Mouse (Mus musculus) liver, adult 2 months (tissue): ENCODE measurements around the gene Pde4d. TPM values are rescaled to one million over a fixed set of nuclear protein-coding genes. Genes with fewer than 3 reads are reported as not detected.

Experiments
- DNase-seq: peaks from one replicate; pipeline ENCODE4 v3.0.0-alpha.2; 2011; ENCODE audit warnings: low read depth, low spot score; ENCODE audit errors: extremely low read depth
- H3K27ac ChIP-seq: fragments of 200-500 bp; replicated peaks from 2 replicates; pipeline ENCODE4 v1.5.1; 2012; ENCODE audit warnings: low read depth, mild to moderate bottlenecking, control low read depth, inconsistent platforms, low read length; ENCODE audit not compliant: insufficient read depth
- H3K27me3 ChIP-seq: fragments of 200-500 bp; 2 replicates; pipeline ENCODE4 v1.6.1; 2012; ENCODE audit warnings: mild to moderate bottlenecking, moderate library complexity, low read length, inconsistent platforms; ENCODE audit not compliant: control insufficient read depth, insufficient read depth
- H3K36me3 ChIP-seq: fragments of 200-500 bp; 2 replicates; pipeline ENCODE4 v1.6.1; 2012; ENCODE audit warnings: low read length, inconsistent platforms; ENCODE audit not compliant: control insufficient read depth, insufficient read depth
- H3K4me1 ChIP-seq: fragments of 200-500 bp; 2 replicates; pipeline ENCODE4 v1.6.1; 2011; ENCODE audit warnings: low read length; ENCODE audit not compliant: control insufficient read depth, insufficient read depth
- H3K4me3 ChIP-seq: fragments of 200-500 bp; 2 replicates; pipeline ENCODE4 v1.5.1; 2011; ENCODE audit warnings: low read depth, mild to moderate bottlenecking, control low read depth, low read length, moderate library complexity; ENCODE audit not compliant: insufficient read depth
- H3K79me2 ChIP-seq: fragments of 200-500 bp; 2 replicates; pipeline ENCODE4 v1.6.1; 2012; ENCODE audit warnings: inconsistent platforms, mild to moderate bottlenecking, low read length, moderate library complexity; ENCODE audit not compliant: control insufficient read depth, insufficient read depth
- H3K9ac ChIP-seq: fragments of 200-500 bp; 2 replicates; pipeline ENCODE4 v1.6.1; 2012; ENCODE audit warnings: low read depth, mild to moderate bottlenecking, control low read depth, inconsistent platforms, low read length
- CTCF ChIP-seq: fragments of 200-500 bp; IDR thresholded peaks from 2 replicates; pipeline ENCODE4 v1.5.1; 2011; ENCODE audit warnings: low read depth, low read length, control low read depth
- POLR2A ChIP-seq: fragments of 200-500 bp; IDR thresholded peaks from 2 replicates; pipeline ENCODE4 v1.6.1; 2011; ENCODE audit warnings: low read length, control low read depth; ENCODE audit not compliant: insufficient read depth; ENCODE audit errors: extremely low read depth
- WGBS: fragments of 180-500 bp; shearing (Covaris S2); methylation state at CpG from one replicate; pipeline ENCODE4 v1.1.7; 2018; 5-methylcytosine and 5-hydroxymethylcytosine counted together
- polyA plus RNA-seq: library from polyadenylated mRNA; depleted of rRNA; stranded (reverse); fragments of >200 nt; gene quantifications from 2 replicates; pipeline ENCODE4 v1.2.3, GENCODE M21; 2012
- total RNA-seq: library from RNA; depleted of rRNA; stranded (reverse); fragments of >200 nt; gene quantifications from 2 replicates; pipeline ENCODE4 v1.2.3, GENCODE M21; 2014

The Pde4d gene
- total and polyA plus RNA-seq, 2 experiments = 2.3 to 13.6 TPM

DNA sequence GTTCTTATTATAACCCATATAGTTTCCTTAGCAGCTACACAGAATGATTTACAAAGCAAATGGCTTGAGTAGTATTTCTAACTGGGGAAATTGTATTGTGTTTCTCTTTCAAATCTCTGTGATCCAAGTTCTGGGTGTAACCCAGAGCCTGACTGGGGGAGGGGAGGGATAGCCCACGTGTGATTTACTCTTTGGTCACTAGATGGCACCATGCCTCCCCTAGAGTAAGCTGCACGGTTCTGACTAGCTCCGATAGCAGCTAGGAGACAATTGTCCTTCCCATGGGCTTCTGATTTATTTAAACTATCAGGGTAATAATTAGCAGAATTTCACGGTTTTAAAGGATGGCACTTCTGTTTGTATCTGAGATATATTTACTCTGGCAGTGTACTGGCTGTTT is 893.8 kb downstream of the Pde4d start:
- H3K27ac ChIP-seq = no peak overlapping the region
- 2% methylated on average over 4 of the region's 4 CpGs for WGBS

DNA sequence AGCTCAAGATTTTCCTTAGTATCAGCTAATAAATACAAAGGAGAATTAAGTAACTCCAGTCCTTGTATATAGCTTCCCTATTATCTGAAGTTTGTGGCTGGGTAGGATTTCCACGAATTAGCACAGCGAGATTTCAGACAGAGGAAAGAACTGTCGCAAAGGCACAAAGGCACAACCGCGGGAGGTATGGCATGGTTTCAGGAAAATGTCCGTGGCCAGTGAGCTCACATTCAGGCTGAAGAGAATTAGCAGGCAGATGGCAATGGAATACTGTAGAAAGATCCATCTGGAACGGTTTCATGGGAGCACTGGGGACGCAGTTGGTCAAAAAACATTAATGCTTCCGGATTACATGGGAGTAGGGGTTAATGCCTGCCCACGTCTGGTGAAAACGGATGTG is 898.0 kb downstream of the Pde4d start:
- no peak for DNase-seq
- no peaks in the 10 kb centered on the region for H3K79me2 ChIP-seq
- no peaks in the 10 kb centered on the region for H3K36me3 ChIP-seq
- no peak overlapping the region for H3K9ac ChIP-seq
- 70% methylated on average over 11 of the region's 11 CpGs for WGBS
- no peak for TF ChIP-seq POLR2A
- no peak for TF ChIP-seq CTCF
- no peaks in the 10 kb centered on the region for H3K27me3 ChIP-seq
- H3K27ac ChIP-seq = no peak overlapping the region
- H3K4me1 ChIP-seq = no peaks in the 10 kb centered on the region
- H3K4me3 ChIP-seq = no peak overlapping the region

More for the DNA sequence above, 893.8 kb downstream of the Pde4d start:
- no peaks in the 10 kb centered on the region for H3K36me3 ChIP-seq
- TF ChIP-seq POLR2A = no peak
- peak; percentile 79 for TF ChIP-seq CTCF
- no peak overlapping the region for H3K9ac ChIP-seq
- DNase-seq = peak; percentile 70
- no peaks in the 10 kb centered on the region for H3K27me3 ChIP-seq
- H3K4me1 ChIP-seq = no peaks in the 10 kb centered on the region; the same call in 1 of the 2 replicates
- no peaks in the 10 kb centered on the region for H3K79me2 ChIP-seq
- H3K4me3 ChIP-seq = no peak overlapping the region

DNA sequence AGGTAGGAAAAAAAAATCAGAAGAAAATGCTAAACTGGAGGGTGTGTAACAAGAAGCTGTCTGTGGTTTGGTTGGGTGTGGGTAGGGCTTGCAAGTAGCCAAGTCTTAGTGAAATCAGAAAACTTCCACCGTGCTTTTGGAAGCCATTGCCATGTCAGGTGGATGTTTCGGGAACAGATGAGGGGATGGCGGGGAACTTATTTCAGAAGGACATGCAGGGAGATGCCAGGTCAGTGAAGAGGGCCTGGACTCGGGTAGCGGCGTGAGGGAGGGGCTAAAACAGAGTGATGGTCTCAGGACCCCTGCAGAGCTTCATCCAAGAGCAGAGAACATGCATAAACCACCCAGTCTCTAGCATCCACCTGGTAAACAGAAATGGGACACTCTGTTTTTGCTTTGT is 898.6 kb downstream of the Pde4d start:
- H3K27me3 ChIP-seq = no peaks in the 10 kb centered on the region
- no peaks in the 10 kb centered on the region for H3K36me3 ChIP-seq
- TF ChIP-seq POLR2A = no peak
- no peak for TF ChIP-seq CTCF
- H3K27ac ChIP-seq = no peak overlapping the region
- no peaks in the 10 kb centered on the region for H3K79me2 ChIP-seq
- no peak overlapping the region for H3K4me3 ChIP-seq
- no peak for DNase-seq
- no peak overlapping the region for H3K9ac ChIP-seq
- no peaks in the 10 kb centered on the region for H3K4me1 ChIP-seq
- WGBS = 93% methylated on average over 6 of the region's 6 CpGs

DNA sequence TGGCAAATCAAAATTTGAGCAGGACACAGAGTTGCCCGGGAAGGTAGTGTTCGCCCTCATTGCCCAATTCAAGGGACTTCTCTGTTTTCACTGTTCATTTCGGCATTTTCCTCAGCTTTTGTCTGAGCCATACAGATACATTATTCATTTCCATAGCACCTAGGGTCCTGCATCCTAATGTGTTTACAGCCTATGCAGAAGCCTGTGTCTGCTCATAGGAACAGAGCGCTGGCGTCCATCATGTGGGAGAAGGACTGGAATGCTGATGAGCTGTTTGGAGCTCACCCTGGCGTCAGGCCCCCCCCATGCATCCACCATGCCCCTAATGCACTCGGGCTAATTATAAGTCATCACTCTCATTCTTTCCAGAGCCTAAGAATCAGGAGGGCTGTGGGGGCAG is 900.4 kb downstream of the Pde4d start:
- Histone ChIP-seq H3K4me1 (no peaks in the 10 kb centered on the region), H3K9ac (no peak overlapping the region), H3K27me3 (no peaks in the 10 kb centered on the region), H3K27ac (no peak overlapping the region), H3K79me2 (no peaks in the 10 kb centered on the region), H3K36me3 (no peaks in the 10 kb centered on the region), H3K4me3 (no peak overlapping the region)
- 94% methylated on average over 7 of the region's 7 CpGs for WGBS
- TF ChIP-seq POLR2A = no peak
- no peak for TF ChIP-seq CTCF
- no peak for DNase-seq

DNA sequence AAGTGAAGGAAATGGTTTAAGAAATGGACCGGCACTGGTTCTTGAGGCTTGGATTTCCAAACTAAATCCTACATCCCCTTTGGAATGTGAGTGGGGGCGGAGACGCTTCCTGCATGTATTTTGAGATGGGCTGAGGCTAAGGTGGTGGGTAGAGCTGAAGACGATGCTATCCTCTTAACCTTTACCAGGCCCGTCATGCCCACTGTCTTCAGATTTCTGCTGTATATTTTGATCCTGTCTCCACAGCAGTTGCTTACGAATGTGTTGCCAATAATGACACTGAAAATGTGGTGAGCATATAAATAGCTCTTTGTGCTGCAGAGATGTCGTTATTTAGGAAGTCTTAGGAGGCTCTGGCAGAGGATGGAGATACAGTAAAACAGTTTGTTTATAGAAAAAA is 904.3 kb downstream of the Pde4d start:
- no peak for DNase-seq
- H3K36me3 ChIP-seq = no peaks in the 10 kb centered on the region
- H3K9ac ChIP-seq = no peak overlapping the region
- H3K79me2 ChIP-seq = no peaks in the 10 kb centered on the region
- no peak for TF ChIP-seq CTCF
- TF ChIP-seq POLR2A = no peak
- no peak overlapping the region for H3K4me3 ChIP-seq
- H3K27ac ChIP-seq = no peak overlapping the region
- no peaks in the 10 kb centered on the region for H3K27me3 ChIP-seq
- 83% methylated on average over 7 of the region's 7 CpGs for WGBS
- no peaks in the 10 kb centered on the region for H3K4me1 ChIP-seq

DNA sequence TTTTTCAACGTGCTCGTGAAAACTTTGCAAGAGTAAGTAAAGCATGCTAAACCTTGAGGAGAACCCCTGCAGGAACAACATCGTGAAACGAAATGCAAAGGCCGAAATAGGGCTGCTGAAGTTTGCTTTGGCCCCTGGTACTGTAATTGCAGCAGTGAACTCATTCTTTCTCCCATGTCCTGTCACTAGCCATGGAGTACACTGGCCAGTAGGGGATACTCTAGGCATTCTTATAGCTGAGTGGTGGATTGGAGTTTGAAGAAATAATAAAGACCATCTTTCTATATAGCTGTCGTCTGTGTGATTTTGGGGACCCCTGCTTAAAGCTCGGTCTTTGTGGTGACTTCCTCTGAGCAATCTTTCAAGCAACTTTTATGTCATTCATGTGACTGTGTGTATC is 906.5 kb downstream of the Pde4d start:
- Histone ChIP-seq H3K27me3 (no peaks in the 10 kb centered on the region), H3K36me3 (no peaks in the 10 kb centered on the region), H3K79me2 (no peaks in the 10 kb centered on the region), H3K27ac (no peak overlapping the region), H3K4me3 (no peak overlapping the region), H3K4me1 (no peaks in the 10 kb centered on the region), H3K9ac (no peak overlapping the region)
- no peak for DNase-seq
- TF ChIP-seq CTCF = peak; percentile 33; the same call in 1 of the 2 replicates
- no peak for TF ChIP-seq POLR2A
- WGBS = 64% methylated on average over 7 of the region's 7 CpGs
